Mouse (Mus musculus) forebrain, embryonic 15.5 days (tissue): Measurements from ENCODE around the gene Brd4. TPM values are rescaled to one million over a fixed set of nuclear protein-coding genes. Genes with fewer than 3 reads are reported as not detected.
"Not testable (repeated sequence)": the region's sequence is repeated elsewhere in the genome, so short reads cannot be mapped to it uniquely, and the experiment has no call there.

Experiments used
- ATAC-seq: fragments of 200-750 bp; cut with Nextera tagmentation; replicated peaks from 2 replicates; pipeline ENCODE4 v1.8.0; 2017; ENCODE audit warnings: mild to moderate bottlenecking, moderate TSS enrichment, moderate library complexity
- H3K27ac ChIP-seq: fragments of 300-500 bp; sonication (generic); replicated peaks from 2 replicates; pipeline ENCODE4 v1.5.1; 2015; ENCODE audit warnings: mild to moderate bottlenecking, inconsistent platforms
- H3K27me3 ChIP-seq: fragments of 300-500 bp; sonication (generic); 2 replicates; pipeline ENCODE4 v1.6.1; 2015; ENCODE audit warnings: inconsistent platforms
- H3K36me3 ChIP-seq: fragments of 300-500 bp; sonication (generic); 2 replicates; pipeline ENCODE4 v1.6.1; 2015; ENCODE audit warnings: mild to moderate bottlenecking, inconsistent platforms
- H3K4me1 ChIP-seq: fragments of 300-500 bp; sonication (generic); 2 replicates; pipeline ENCODE4 v1.6.1; 2015; ENCODE audit warnings: inconsistent platforms
- H3K4me2 ChIP-seq: fragments of 300-500 bp; sonication (generic); replicated peaks from 2 replicates; pipeline ENCODE4 v1.6.1; 2015; ENCODE audit warnings: mild to moderate bottlenecking, inconsistent platforms
- H3K4me3 ChIP-seq: fragments of 300-500 bp; sonication (generic); 2 replicates; pipeline ENCODE4 v1.5.1; 2015; ENCODE audit warnings: mild to moderate bottlenecking, inconsistent platforms
- H3K9ac ChIP-seq: fragments of 300-500 bp; sonication (generic); replicated peaks from 2 replicates; pipeline ENCODE4 v1.6.1; 2015; ENCODE audit warnings: mild to moderate bottlenecking, inconsistent platforms
- H3K9me3 ChIP-seq: fragments of 300-500 bp; sonication (generic); 2 replicates; pipeline ENCODE4 v1.6.1; 2016; ENCODE audit warnings: inconsistent platforms
- WGBS: fragments of 180-500 bp; shearing (Covaris S2); methylation state at CpG from one replicate; pipeline ENCODE4 v1.1.7; 2015; ENCODE audit warnings: mixed read lengths; 5-methylcytosine and 5-hydroxymethylcytosine counted together
- polyA plus RNA-seq: library from polyadenylated mRNA; unstranded; fragments of >200 nt; fragmentation: Nextera tagmentation; extraction: Ambion mirVana; gene quantifications from 2 replicates; pipeline ENCODE4 v1.2.1, GENCODE M21; 2015

Brd4 gene
- polyA plus RNA-seq, 1 experiment from 2014 or later = 80.2 TPM

GRCm38 (mm10) chr17:32211554-32211953 is 73.0 kb downstream of the Brd4 start:
- not testable (repeated sequence) for H3K9me3 ChIP-seq, H3K4me2 ChIP-seq, H3K27ac ChIP-seq, ATAC-seq, H3K27me3 ChIP-seq, H3K9ac ChIP-seq, H3K4me1 ChIP-seq, H3K4me3 ChIP-seq
- H3K36me3 ChIP-seq = peaks cover 92% of the 10 kb centered on the region
- 97% methylated on average over 6 of the region's 6 CpGs for WGBS

- Histone ChIP-seq H3K9ac (no peak overlapping the region), H3K4me2 (no peak overlapping the region), H3K9me3 (no peaks in the 10 kb centered on the region), H3K4me3 (no peak overlapping the region), H3K27ac (no peak overlapping the region), H3K36me3 (peaks cover 90% of the 10 kb centered on the region), H3K4me1 (no peaks in the 10 kb centered on the region), H3K27me3 (no peaks in the 10 kb centered on the region)
- WGBS = 24% methylated on average over 3 of the region's 3 CpGs
- no peak for ATAC-seq
Observed at GRCm38 (mm10) chr17:32209752-32210151, 74.8 kb downstream of the Brd4 start.

GRCm38 (mm10) chr17:32209144-32209543 is 75.4 kb downstream of the Brd4 start:
- Histone ChIP-seq H3K27ac (no peak overlapping the region), H3K4me1 (no peaks in the 10 kb centered on the region), H3K36me3 (peaks cover 89% of the 10 kb centered on the region), H3K4me2 (no peak overlapping the region), H3K9ac (no peak overlapping the region), H3K9me3 (no peaks in the 10 kb centered on the region), H3K4me3 (no peak overlapping the region), H3K27me3 (no peaks in the 10 kb centered on the region)
- 75% methylated on average over 6 of the region's 6 CpGs for WGBS
- no peak for ATAC-seq

- Histone ChIP-seq H3K27me3 (no peaks in the 10 kb centered on the region), H3K9me3 (no peaks in the 10 kb centered on the region), H3K4me1 (no peaks in the 10 kb centered on the region), H3K36me3 (peaks cover 85% of the 10 kb centered on the region), H3K4me3 (no peak overlapping the region), H3K9ac (no peak overlapping the region), H3K27ac (no peak overlapping the region), H3K4me2 (no peak overlapping the region)
- 79% methylated on average over 5 of the region's 5 CpGs for WGBS
- no peak for ATAC-seq
Observed at GRCm38 (mm10) chr17:32207586-32208245, 76.8 kb downstream of the Brd4 start.

GRCm38 (mm10) chr17:32205345-32205744 is 79.2 kb downstream of the Brd4 start:
- no peaks in the 10 kb centered on the region for H3K4me1 ChIP-seq
- H3K9me3 ChIP-seq = no peaks in the 10 kb centered on the region
- H3K9ac ChIP-seq = no peak overlapping the region
- 84% methylated on average over 3 of the region's 3 CpGs for WGBS
- H3K27me3 ChIP-seq = no peaks in the 10 kb centered on the region
- ATAC-seq = no peak
- H3K4me2 ChIP-seq = no peak overlapping the region
- H3K27ac ChIP-seq = no peak overlapping the region
- no peak overlapping the region for H3K4me3 ChIP-seq
- H3K36me3 ChIP-seq = peaks cover 87% of the 10 kb centered on the region

- no peaks in the 10 kb centered on the region for H3K9me3 ChIP-seq
- no peak overlapping the region for H3K27ac ChIP-seq
- H3K36me3 ChIP-seq = peaks cover 89% of the 10 kb centered on the region
- no peaks in the 10 kb centered on the region for H3K27me3 ChIP-seq
- WGBS = 87% methylated on average over 3 of the region's 3 CpGs
- no peak overlapping the region for H3K4me2 ChIP-seq
- no peaks in the 10 kb centered on the region for H3K4me1 ChIP-seq
- ATAC-seq = no peak
- no peak overlapping the region for H3K9ac ChIP-seq
- no peak overlapping the region for H3K4me3 ChIP-seq
Observed at GRCm38 (mm10) chr17:32202972-32203371, 81.5 kb downstream of the Brd4 start.

GRCm38 (mm10) chr17:32201086-32201485 is 83.4 kb downstream of the Brd4 start:
- Histone ChIP-seq H3K9me3 (no peaks in the 10 kb centered on the region), H3K36me3 (peaks cover 90% of the 10 kb centered on the region), H3K27me3 (no peaks in the 10 kb centered on the region), H3K4me3 (no peak overlapping the region), H3K27ac (no peak overlapping the region), H3K9ac (no peak overlapping the region), H3K4me1 (no peaks in the 10 kb centered on the region), H3K4me2 (no peak overlapping the region)
- ATAC-seq = 0 out of 2 replicates have a peak, but pooled peaks have one; percentile 16
- WGBS = 88% methylated on average over 5 of the region's 5 CpGs

GRCm38 (mm10) chr17:32199796-32200195 is 84.7 kb downstream of the Brd4 start:
- H3K4me1 ChIP-seq = no peaks in the 10 kb centered on the region
- H3K9ac ChIP-seq = no peak overlapping the region
- H3K4me2 ChIP-seq = no peak overlapping the region
- ATAC-seq = no peak
- H3K4me3 ChIP-seq = no peak overlapping the region
- no peaks in the 10 kb centered on the region for H3K27me3 ChIP-seq
- 97% methylated on average over 2 of the region's 2 CpGs for WGBS
- no peaks in the 10 kb centered on the region for H3K9me3 ChIP-seq
- peaks cover 86% of the 10 kb centered on the region for H3K36me3 ChIP-seq
- H3K27ac ChIP-seq = no peak overlapping the region

GRCm38 (mm10) chr17:32197156-32197555 is 87.4 kb downstream of the Brd4 start:
- Histone ChIP-seq H3K36me3 (peaks cover 66% of the 10 kb centered on the region), H3K27ac (no peak overlapping the region), H3K9me3 (no peaks in the 10 kb centered on the region), H3K27me3 (no peaks in the 10 kb centered on the region), H3K4me1 (no peaks in the 10 kb centered on the region), H3K4me2 (no peak overlapping the region), H3K9ac (no peak overlapping the region), H3K4me3 (no peak overlapping the region)
- no peak for ATAC-seq
- WGBS = 82% methylated on average over 14 of the region's 14 CpGs

GRCm38 (mm10) chr17:32195725-32196124 is 88.8 kb downstream of the Brd4 start:
- no peak overlapping the region for H3K4me3 ChIP-seq
- H3K9me3 ChIP-seq = no peaks in the 10 kb centered on the region
- H3K27ac ChIP-seq = no peak overlapping the region
- no peak overlapping the region for H3K4me2 ChIP-seq
- ATAC-seq = no peak
- no peaks in the 10 kb centered on the region for H3K27me3 ChIP-seq
- WGBS = 92% methylated on average over 5 of the region's 5 CpGs
- H3K36me3 ChIP-seq = peaks cover 51% of the 10 kb centered on the region
- H3K4me1 ChIP-seq = no peaks in the 10 kb centered on the region
- no peak overlapping the region for H3K9ac ChIP-seq

- peaks cover 8% of the 10 kb centered on the region for H3K4me1 ChIP-seq
- no peak for ATAC-seq
- H3K4me2 ChIP-seq = no peak overlapping the region
- H3K36me3 ChIP-seq = peaks cover 24% of the 10 kb centered on the region
- no peak overlapping the region for H3K4me3 ChIP-seq
- H3K27me3 ChIP-seq = no peaks in the 10 kb centered on the region; the same call in 1 of the 2 replicates
- no peak overlapping the region for H3K27ac ChIP-seq
- H3K9ac ChIP-seq = no peak overlapping the region
- WGBS = 91% methylated on average over 5 of the region's 5 CpGs
- no peaks in the 10 kb centered on the region for H3K9me3 ChIP-seq
Observed at GRCm38 (mm10) chr17:32193010-32193409, 91.5 kb downstream of the Brd4 start.

GRCm38 (mm10) chr17:32189850-32190249 is 94.7 kb downstream of the Brd4 start:
- no peaks in the 10 kb centered on the region for H3K36me3 ChIP-seq
- H3K4me1 ChIP-seq = peaks cover 8% of the 10 kb centered on the region
- no peak overlapping the region for H3K9ac ChIP-seq
- ATAC-seq = no peak
- H3K27ac ChIP-seq = no peak overlapping the region
- 20% methylated on average over 5 of the region's 5 CpGs for WGBS
- H3K4me3 ChIP-seq = no peak overlapping the region
- H3K4me2 ChIP-seq = peak overlapping the region; percentile 54; the same call in 1 of the 2 replicates
- H3K27me3 ChIP-seq = no peaks in the 10 kb centered on the region; the same call in 1 of the 2 replicates
- H3K9me3 ChIP-seq = no peaks in the 10 kb centered on the region
